Mouse (Mus musculus): ENCODE results near the gene Meis2. TPM values are rescaled to one million over a fixed set of nuclear protein-coding genes. Genes with fewer than 3 reads are reported as not detected.

Meis2 gene
- polyA plus RNA-seq, 1 experiment from 2014 or later: 52.8 TPM

GRCm38 (mm10) chr2:115859371-115860140 lies 206.1 kb downstream of the Meis2 start:
- peak overlapping the region; percentile 90 for H3K27ac ChIP-seq

DNA sequence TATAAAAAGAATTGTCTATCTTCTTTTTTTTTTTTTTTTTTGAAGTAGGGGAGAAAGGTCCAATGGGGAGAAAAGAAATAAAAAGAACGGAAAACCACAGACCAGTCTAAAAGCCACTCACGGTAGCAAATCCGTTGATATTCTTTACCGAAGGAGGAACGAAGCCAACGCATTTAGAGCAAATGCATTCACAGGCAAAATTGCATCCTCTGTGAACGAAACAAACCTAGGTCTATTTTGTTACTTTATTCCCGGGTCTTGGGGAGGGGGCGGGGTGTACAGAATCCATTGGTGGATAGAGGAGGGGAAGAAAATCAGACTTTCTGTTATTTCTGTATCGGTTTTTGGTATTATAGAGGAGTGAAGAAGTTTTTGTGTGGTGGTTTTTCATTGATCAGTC lies 206.7 kb downstream of the Meis2 start:
- no peaks in the 10 kb centered on the region for H3K27me3 ChIP-seq (ENCODE audit: insufficient read depth, low read length)
- WGBS: 7% methylated on average over 10 of the region's 10 CpGs
- H3K4me1 ChIP-seq (replicated peaks; ENCODE audit: insufficient read depth, low read length): 0 out of 2 replicates have a peak, but pooled peaks cover 15% of the 10 kb centered on the region
- H3K36me3 ChIP-seq (ENCODE audit: insufficient read depth, low read length): no peaks in the 10 kb centered on the region
- TF ChIP-seq CTCF (IDR thresholded peaks at IDR 0.05; ENCODE audit: low read depth): no peak
- no peak for ATAC-seq (replicated peaks; ENCODE audit: low FRiP score, low read depth)
- peak overlapping the region; percentile 90 for H3K27ac ChIP-seq
- H3K4me3 ChIP-seq (replicated peaks; ENCODE audit: low read depth, low read length): peak overlapping the region; percentile 27
- H3K4me2 ChIP-seq (ENCODE audit: low read length): peak overlapping the region; percentile 62
- 0 out of 2 replicates have a peak overlapping the region, but pooled peaks have one; percentile 14 for H3K9ac ChIP-seq (ENCODE audit: low read depth, low read length)
- H3K9me3 ChIP-seq (replicated peaks; ENCODE audit: low read length): no peaks in the 10 kb centered on the region
- DNase-seq (ENCODE audit: low spot score): no peak

More at GRCm38 (mm10) chr2:115859371-115860140, 206.1 kb downstream of the Meis2 start:
- DNase-seq (ENCODE audit: low spot score): peak; percentile 94
- Histone ChIP-seq H3K4me3 (replicated peaks; ENCODE audit: low read depth, low read length) (peak overlapping the region; percentile 27), H3K27me3 (ENCODE audit: insufficient read depth, low read length) (no peaks in the 10 kb centered on the region), H3K36me3 (ENCODE audit: insufficient read depth, low read length) (no peaks in the 10 kb centered on the region), H3K4me1 (replicated peaks; ENCODE audit: insufficient read depth, low read length) (0 out of 2 replicates have a peak, but pooled peaks cover 12% of the 10 kb centered on the region), H3K9ac (ENCODE audit: low read depth, low read length) (0 out of 2 replicates have a peak overlapping the region, but pooled peaks have one; percentile 14), H3K9me3 (replicated peaks; ENCODE audit: low read length) (no peaks in the 10 kb centered on the region), H3K4me2 (ENCODE audit: low read length) (peak overlapping the region; percentile 62)
- TF ChIP-seq CTCF (IDR thresholded peaks at IDR 0.05; ENCODE audit: low read depth): no peak
- 2% methylated on average over 27 of the region's 27 CpGs for WGBS
- ATAC-seq (replicated peaks; ENCODE audit: low FRiP score, low read depth): peak; percentile 78

GRCm38 (mm10) chr2:115858246-115858645 lies 207.4 kb downstream of the Meis2 start:
- no peak for DNase-seq (ENCODE audit: low spot score)
- H3K9me3 ChIP-seq (replicated peaks; ENCODE audit: low read length): no peaks in the 10 kb centered on the region
- H3K27ac ChIP-seq: peak overlapping the region; percentile 54
- H3K4me3 ChIP-seq (replicated peaks; ENCODE audit: low read depth, low read length): peak overlapping the region; percentile 1; the same call in 1 of the 2 replicates
- WGBS: 25% methylated on average over 8 of the region's 8 CpGs
- peak overlapping the region; percentile 62 for H3K4me2 ChIP-seq (ENCODE audit: low read length)
- H3K4me1 ChIP-seq (replicated peaks; ENCODE audit: insufficient read depth, low read length): 0 out of 2 replicates have a peak, but pooled peaks cover 15% of the 10 kb centered on the region
- H3K36me3 ChIP-seq (ENCODE audit: insufficient read depth, low read length): no peaks in the 10 kb centered on the region
- no peak overlapping the region for H3K9ac ChIP-seq (ENCODE audit: low read depth, low read length)
- no peak for ATAC-seq (replicated peaks; ENCODE audit: low FRiP score, low read depth)
- TF ChIP-seq CTCF (IDR thresholded peaks at IDR 0.05; ENCODE audit: low read depth): no peak
- H3K27me3 ChIP-seq (ENCODE audit: insufficient read depth, low read length): no peaks in the 10 kb centered on the region

GRCm38 (mm10) chr2:115857123-115858080 lies 208.2 kb downstream of the Meis2 start:
- Histone ChIP-seq H3K4me3 (replicated peaks; ENCODE audit: low read depth, low read length) (peak overlapping the region; percentile 1; the same call in 1 of the 2 replicates), H3K4me2 (ENCODE audit: low read length) (peak overlapping the region; percentile 62; the same call in 1 of the 2 replicates)
- WGBS: 19% methylated on average over 11 of the region's 11 CpGs

DNA sequence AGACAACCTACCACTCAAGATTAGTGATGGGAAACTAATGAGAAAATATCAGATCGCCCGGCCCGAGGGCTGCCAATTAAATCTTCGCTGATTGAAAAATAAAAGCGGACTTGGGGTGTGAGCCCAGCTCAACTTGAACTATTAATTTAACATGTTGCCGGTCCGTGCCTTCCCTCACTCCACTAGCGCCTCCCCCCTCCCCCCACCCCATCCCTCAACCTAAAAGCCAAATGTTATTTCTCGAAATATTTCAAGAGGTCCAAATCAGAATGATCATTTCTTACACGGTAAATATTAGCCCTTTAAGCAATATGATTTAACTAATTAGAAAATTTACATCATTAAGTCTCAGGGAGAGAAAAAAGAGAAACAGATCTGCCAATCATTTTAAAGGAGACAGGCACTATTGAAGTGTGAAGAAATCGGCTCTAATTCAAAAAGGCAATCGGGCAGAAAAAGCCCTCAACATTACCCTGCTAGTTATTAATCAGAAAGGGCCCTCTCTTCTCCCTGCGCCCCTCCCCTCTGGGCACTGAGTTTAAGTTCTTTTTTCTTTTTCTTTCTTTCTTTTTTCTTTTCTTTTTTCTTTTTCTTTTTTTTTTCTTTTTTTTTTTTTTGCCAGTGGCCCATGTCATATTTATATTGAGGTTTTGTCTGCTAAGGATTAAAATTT lies 209.1 kb downstream of the Meis2 start:
- TF ChIP-seq CTCF (IDR thresholded peaks at IDR 0.05; ENCODE audit: low read depth): no peak
- 4% methylated on average over 13 of the region's 13 CpGs for WGBS
- peak overlapping the region; percentile 31 for H3K4me3 ChIP-seq (replicated peaks; ENCODE audit: low read depth, low read length)
- H3K27ac ChIP-seq: peak overlapping the region; percentile 54; the same call in 1 of the 2 replicates
- no peaks in the 10 kb centered on the region for H3K9me3 ChIP-seq (replicated peaks; ENCODE audit: low read length)
- DNase-seq (ENCODE audit: low spot score): peak; percentile 61
- H3K4me2 ChIP-seq (ENCODE audit: low read length): peak overlapping the region; percentile 58
- no peak for ATAC-seq (replicated peaks; ENCODE audit: low FRiP score, low read depth)
- 0 out of 2 replicates have a peak, but pooled peaks cover 22% of the 10 kb centered on the region for H3K4me1 ChIP-seq (replicated peaks; ENCODE audit: insufficient read depth, low read length)
- H3K27me3 ChIP-seq (ENCODE audit: insufficient read depth, low read length): 0 out of 2 replicates have a peak, but pooled peaks cover 4% of the 10 kb centered on the region
- H3K36me3 ChIP-seq (ENCODE audit: insufficient read depth, low read length): no peaks in the 10 kb centered on the region
- 0 out of 2 replicates have a peak overlapping the region, but pooled peaks have one; percentile 18 for H3K9ac ChIP-seq (ENCODE audit: low read depth, low read length)

More at GRCm38 (mm10) chr2:115857123-115858080, 208.2 kb downstream of the Meis2 start:
- Histone ChIP-seq H3K9ac (ENCODE audit: low read depth, low read length) (no peak overlapping the region), H3K36me3 (ENCODE audit: insufficient read depth, low read length) (no peaks in the 10 kb centered on the region), H3K4me1 (replicated peaks; ENCODE audit: insufficient read depth, low read length) (0 out of 2 replicates have a peak, but pooled peaks cover 21% of the 10 kb centered on the region), H3K9me3 (replicated peaks; ENCODE audit: low read length) (no peaks in the 10 kb centered on the region), H3K27ac (peak overlapping the region; percentile 54), H3K27me3 (ENCODE audit: insufficient read depth, low read length) (0 out of 2 replicates have a peak, but pooled peaks cover 4% of the 10 kb centered on the region)
- TF ChIP-seq CTCF (IDR thresholded peaks at IDR 0.05; ENCODE audit: low read depth): no peak
- peak; percentile 82 for DNase-seq (ENCODE audit: low spot score)
- ATAC-seq (replicated peaks; ENCODE audit: low FRiP score, low read depth): no peak

Data from kidney, postnatal 0 days (tissue).